Mouse (Mus musculus): ENCODE results near the gene Trp53rkb. TPM values are rescaled to one million over a fixed set of nuclear protein-coding genes. Genes with fewer than 3 reads are reported as not detected.
"Not testable (repeated sequence)": the region's sequence is repeated elsewhere in the genome, so short reads cannot be mapped to it uniquely, and the experiment has no call there.

Trp53rkb gene
- polyA plus RNA-seq, 1 experiment from 2014 or later = 10.0 TPM

DNA sequence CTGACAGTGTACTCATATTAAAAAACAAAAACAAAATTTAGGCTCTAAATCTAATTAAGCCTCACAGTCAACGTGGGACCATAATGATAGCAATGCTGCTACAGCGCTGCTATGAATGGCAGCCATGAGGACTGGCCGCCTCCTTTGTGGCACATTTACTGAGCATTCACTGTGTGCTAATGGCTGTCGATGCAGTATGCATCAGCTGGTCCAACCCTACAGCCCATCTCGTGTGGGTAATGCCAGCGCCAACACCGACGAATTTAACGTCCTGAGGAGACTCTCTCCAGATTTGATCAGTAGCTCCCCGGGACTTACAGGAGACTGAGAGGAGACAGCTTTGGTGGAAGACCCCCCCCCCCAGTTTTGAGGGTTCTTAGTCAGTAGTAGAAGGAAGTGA, 18.1 kb upstream of the Trp53rkb start:
- WGBS = 87% methylated on average over 10 of the region's 10 CpGs
- Histone ChIP-seq H3K27ac (no peak overlapping the region), H3K27me3 (no peaks in the 10 kb centered on the region), H3K36me3 (replicated peaks) (no peaks in the 10 kb centered on the region), H3K4me2 (no peak overlapping the region), H3K4me1 (no peaks in the 10 kb centered on the region), H3K4me3 (replicated peaks) (no peak overlapping the region), H3K9me3 (no peaks in the 10 kb centered on the region), H3K9ac (no peak overlapping the region)
- ATAC-seq (ENCODE audit: low FRiP score) = no peak

DNA sequence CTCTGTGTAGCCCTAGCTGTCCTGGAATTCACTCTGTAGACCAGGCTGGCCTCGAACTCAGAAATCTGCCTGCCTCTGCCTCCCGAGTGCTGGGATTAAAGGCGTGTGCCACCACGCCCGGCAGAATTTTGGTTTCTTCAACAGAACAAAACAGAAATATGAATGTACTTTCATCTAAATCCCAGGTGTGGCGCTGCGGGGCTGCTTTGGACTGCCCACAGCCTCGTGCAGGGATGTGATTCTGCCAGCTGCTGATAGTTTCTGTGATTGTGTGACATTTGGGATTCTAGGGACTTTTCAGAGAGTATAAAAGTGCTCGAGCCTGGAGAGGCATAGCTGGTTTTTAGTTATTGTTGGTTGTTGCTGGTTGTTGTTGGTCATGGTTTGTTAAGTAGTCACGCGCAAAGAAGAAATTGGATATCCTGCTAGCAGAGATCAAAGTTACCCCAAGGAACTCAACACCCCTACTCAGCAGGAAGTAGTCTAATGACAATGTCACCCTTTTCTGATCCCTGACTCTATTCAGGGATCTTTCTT, 16.9 kb upstream of the Trp53rkb start:
- Histone ChIP-seq H3K9ac (no peak overlapping the region), H3K27ac (no peak overlapping the region), H3K27me3 (0 out of 2 replicates have a peak, but pooled peaks cover under 1% of the 10 kb centered on the region), H3K4me2 (no peak overlapping the region), H3K4me3 (replicated peaks) (no peak overlapping the region), H3K9me3 (no peaks in the 10 kb centered on the region), H3K4me1 (0 out of 2 replicates have a peak, but pooled peaks cover 3% of the 10 kb centered on the region), H3K36me3 (replicated peaks) (no peaks in the 10 kb centered on the region)
- 77% methylated on average over 11 of the region's 11 CpGs for WGBS
- no peak for ATAC-seq (ENCODE audit: low FRiP score)

DNA sequence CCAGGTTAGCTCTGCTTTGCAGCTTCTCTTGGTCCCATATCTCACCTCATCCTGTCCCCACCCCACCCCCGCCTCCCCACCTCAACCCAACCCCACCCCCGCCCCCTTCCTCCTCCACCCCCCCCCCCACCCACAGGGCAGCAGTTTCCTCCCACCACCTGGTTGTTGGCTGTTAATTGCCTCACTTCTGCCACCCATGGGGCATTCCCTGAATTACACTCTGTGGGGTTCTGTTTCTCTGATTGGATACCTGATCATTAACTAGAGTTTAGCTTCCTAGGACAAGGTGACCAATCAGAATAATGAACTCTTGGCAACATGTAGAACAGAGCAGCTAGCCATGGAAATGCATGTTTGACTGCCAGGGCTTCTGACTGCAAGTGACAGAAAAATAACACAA, 16.1 kb upstream of the Trp53rkb start:
- Histone ChIP-seq H3K36me3 (replicated peaks) (no peaks in the 10 kb centered on the region), H3K4me3 (replicated peaks) (no peak overlapping the region), H3K27ac (no peak overlapping the region), H3K4me1 (peaks cover 5% of the 10 kb centered on the region; the same call in 1 of the 2 replicates), H3K9me3 (no peaks in the 10 kb centered on the region), H3K27me3 (0 out of 2 replicates have a peak, but pooled peaks cover 6% of the 10 kb centered on the region), H3K9ac (no peak overlapping the region), H3K4me2 (no peak overlapping the region)
- ATAC-seq (ENCODE audit: low FRiP score) = no peak
- 40% methylated on average over 2 of the region's 2 CpGs for WGBS

DNA sequence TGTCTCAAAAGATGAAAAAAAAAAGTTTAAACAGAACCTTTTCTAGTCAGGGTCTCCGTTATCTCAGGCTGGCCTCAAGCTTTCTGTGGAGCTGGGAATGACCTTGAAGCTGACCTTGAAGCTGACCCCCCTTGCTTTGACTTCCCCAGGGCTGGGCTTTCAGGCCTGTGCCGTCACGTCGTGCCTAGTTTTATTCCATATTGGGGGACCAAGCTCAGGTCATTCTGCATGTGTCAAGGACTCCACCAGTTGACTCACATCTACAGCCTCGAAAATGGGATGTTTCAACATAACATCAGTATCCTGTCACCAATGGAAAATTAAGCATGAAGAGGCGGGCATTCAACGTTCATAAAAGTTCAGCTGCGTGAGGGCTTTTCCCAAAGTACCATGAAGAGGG, 12.4 kb upstream of the Trp53rkb start:
- H3K4me3 ChIP-seq (replicated peaks) = no peak overlapping the region
- H3K4me2 ChIP-seq = no peak overlapping the region
- peaks cover 6% of the 10 kb centered on the region; the same call in 1 of the 2 replicates for H3K4me1 ChIP-seq
- H3K9me3 ChIP-seq = no peaks in the 10 kb centered on the region
- 82% methylated on average over 8 of the region's 8 CpGs for WGBS
- 0 out of 2 replicates have a peak, but pooled peaks cover 6% of the 10 kb centered on the region for H3K27me3 ChIP-seq
- H3K9ac ChIP-seq = no peak overlapping the region
- no peak for ATAC-seq (ENCODE audit: low FRiP score)
- no peak overlapping the region for H3K27ac ChIP-seq
- no peaks in the 10 kb centered on the region for H3K36me3 ChIP-seq (replicated peaks)

- 17% methylated on average over 9 of the region's 9 CpGs for WGBS
- H3K36me3 ChIP-seq (replicated peaks) = no peaks in the 10 kb centered on the region
- H3K4me1 ChIP-seq = peaks cover 16% of the 10 kb centered on the region
- no peak overlapping the region for H3K27ac ChIP-seq
- no peak overlapping the region for H3K4me2 ChIP-seq
- peak; percentile 51 for ATAC-seq (ENCODE audit: low FRiP score)
- no peak overlapping the region for H3K4me3 ChIP-seq (replicated peaks)
- H3K9ac ChIP-seq = no peak overlapping the region
- no peaks in the 10 kb centered on the region for H3K9me3 ChIP-seq
- 0 out of 2 replicates have a peak, but pooled peaks cover 6% of the 10 kb centered on the region for H3K27me3 ChIP-seq
Observed at GRCm38 (mm10) chr2:166780980-166781578, 11.3 kb upstream of the Trp53rkb start.

DNA sequence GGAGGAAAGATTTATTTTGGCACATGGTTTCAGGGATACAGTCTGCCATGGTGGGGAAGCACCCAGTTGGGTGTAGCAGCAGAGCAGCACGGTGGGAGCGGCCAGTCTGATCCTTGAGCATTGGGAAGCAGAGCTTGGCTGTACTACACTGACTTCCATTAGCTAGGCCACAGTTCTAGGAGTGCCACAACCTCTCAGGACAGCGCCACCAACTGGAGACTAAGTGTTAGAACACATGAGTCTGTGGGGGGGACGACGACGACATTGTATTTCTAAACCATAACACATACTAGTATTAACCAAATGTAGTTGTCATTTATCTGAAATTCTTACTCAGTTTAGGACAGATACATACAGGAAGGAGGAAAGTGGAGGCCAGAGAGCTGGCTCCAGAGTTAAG, 8.0 kb upstream of the Trp53rkb start:
- H3K27me3 ChIP-seq = 0 out of 2 replicates have a peak, but pooled peaks cover 9% of the 10 kb centered on the region
- no peak overlapping the region for H3K27ac ChIP-seq
- 82% methylated on average over 6 of the region's 6 CpGs for WGBS
- H3K4me3 ChIP-seq (replicated peaks) = no peak overlapping the region
- H3K4me2 ChIP-seq = no peak overlapping the region
- no peaks in the 10 kb centered on the region for H3K36me3 ChIP-seq (replicated peaks)
- peaks cover 23% of the 10 kb centered on the region for H3K4me1 ChIP-seq
- no peak for ATAC-seq (ENCODE audit: low FRiP score)
- H3K9ac ChIP-seq = no peak overlapping the region
- no peaks in the 10 kb centered on the region for H3K9me3 ChIP-seq

DNA sequence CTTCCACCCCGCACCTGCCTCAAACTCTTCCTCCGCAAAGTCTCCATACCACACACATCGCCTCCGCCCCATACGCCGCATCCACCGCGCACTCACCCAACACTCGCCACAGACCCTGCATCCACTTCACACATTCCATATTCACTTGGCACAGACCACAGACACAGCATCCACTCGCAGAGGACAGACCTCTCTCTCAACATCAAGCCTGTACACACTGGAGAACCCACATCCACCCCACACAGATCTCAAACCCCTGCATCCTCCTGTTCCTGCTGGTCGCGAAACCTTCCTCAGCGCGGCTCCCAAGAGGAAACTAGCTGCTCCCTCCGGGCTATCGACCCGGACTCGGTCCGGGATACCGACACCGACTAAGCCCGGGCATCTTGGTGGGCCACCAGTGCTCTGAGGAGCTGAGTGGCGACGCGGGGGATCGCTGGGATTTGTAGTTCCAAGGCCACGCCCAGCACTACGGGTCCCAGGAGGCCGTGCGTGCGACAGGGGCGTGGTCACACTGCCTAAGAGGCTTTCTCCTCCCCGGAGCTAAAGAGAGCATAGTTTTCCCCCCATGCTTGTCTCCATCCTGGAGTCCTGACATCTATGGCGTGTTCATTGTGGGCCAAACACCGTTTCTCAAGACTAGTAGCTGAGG, 5.9 kb upstream of the Trp53rkb start:
- Histone ChIP-seq H3K36me3 (replicated peaks) (no peaks in the 10 kb centered on the region), H3K27me3 (0 out of 2 replicates have a peak, but pooled peaks cover 3% of the 10 kb centered on the region), H3K9ac (peak overlapping the region; percentile 80), H3K27ac (no peak overlapping the region), H3K4me2 (peak overlapping the region; percentile 85), H3K9me3 (no peaks in the 10 kb centered on the region), H3K4me3 (replicated peaks) (peak overlapping the region; percentile 69), H3K4me1 (peaks cover 18% of the 10 kb centered on the region)
- under 1% methylated on average over 35 of the region's 35 CpGs for WGBS
- peak; percentile 96 for ATAC-seq (ENCODE audit: low FRiP score)

GRCm38 (mm10) chr2:166791738-166792137, 593 bp upstream of the Trp53rkb start:
- WGBS = 71% methylated on average over 5 of the region's 5 CpGs
- Histone ChIP-seq H3K4me2 (no peak overlapping the region), H3K4me3 (replicated peaks) (no peak overlapping the region), H3K27ac (peak overlapping the region; percentile 64), H3K27me3 (0 out of 2 replicates have a peak, but pooled peaks cover 3% of the 10 kb centered on the region), H3K4me1 (peaks cover 32% of the 10 kb centered on the region), H3K36me3 (replicated peaks) (peaks cover 10% of the 10 kb centered on the region), H3K9ac (no peak overlapping the region), H3K9me3 (no peaks in the 10 kb centered on the region)
- ATAC-seq (ENCODE audit: low FRiP score) = no peak

- Histone ChIP-seq H3K9ac (peak overlapping the region; percentile 81), H3K27ac (peak overlapping the region; percentile 64), H3K4me3 (replicated peaks) (peak overlapping the region; percentile 83), H3K36me3 (replicated peaks) (peaks cover 29% of the 10 kb centered on the region), H3K4me2 (peak overlapping the region; percentile 68), H3K4me1 (peaks cover 27% of the 10 kb centered on the region)
- WGBS = 1% methylated on average over 66 of the region's 76 CpGs
- peak; percentile 88 for ATAC-seq (ENCODE audit: low FRiP score)
- H3K27me3 ChIP-seq, H3K9me3 ChIP-seq: not testable (repeated sequence)
Observed at GRCm38 (mm10) chr2:166793542-166794214, 1.3 kb downstream of the Trp53rkb start.

DNA sequence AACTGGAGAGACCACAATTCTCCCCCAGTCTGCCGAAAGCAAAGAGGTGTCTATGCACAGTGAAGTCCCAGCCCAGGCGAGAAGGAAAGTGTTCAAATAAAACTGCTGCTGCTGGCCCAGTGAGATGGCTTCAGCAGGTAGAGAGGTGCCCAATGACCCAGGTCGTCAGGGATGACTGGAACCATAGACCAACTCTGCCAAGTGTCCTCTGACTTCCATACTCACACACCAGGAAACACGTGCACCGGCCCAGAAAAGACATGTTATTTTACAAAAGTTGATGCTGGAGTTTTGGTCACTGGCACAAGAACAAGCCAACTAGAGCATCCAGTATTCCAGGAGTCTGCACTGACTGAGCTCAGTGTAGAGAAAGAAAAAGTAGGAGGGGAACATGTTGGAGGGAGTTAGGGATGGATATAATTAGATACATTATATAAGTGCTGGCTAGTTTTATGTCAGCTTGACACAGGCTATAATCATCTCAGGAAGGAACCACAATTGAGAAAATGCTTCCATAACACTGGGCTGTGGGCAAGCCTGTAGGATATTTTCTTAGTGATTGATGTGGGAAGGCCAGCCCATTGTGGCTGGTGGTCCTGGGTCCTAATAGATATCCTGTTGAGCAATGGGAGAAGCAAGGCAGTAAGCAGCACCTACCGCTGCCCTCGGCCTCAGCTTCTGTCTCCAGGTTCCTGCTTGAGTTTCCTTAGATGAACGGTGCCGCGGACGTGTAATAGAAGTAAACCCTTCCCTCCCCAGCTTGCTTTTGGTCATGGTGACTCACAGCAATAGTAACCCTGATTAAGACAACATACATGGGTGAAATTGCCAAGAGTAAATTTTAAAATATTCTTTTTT, 7.5 kb downstream of the Trp53rkb start:
- H3K4me3 ChIP-seq (replicated peaks) = no peak overlapping the region
- H3K36me3 ChIP-seq (replicated peaks) = peaks cover 29% of the 10 kb centered on the region
- no peak overlapping the region for H3K4me2 ChIP-seq
- no peak overlapping the region for H3K9ac ChIP-seq
- no peaks in the 10 kb centered on the region for H3K9me3 ChIP-seq
- WGBS = 82% methylated on average over 11 of the region's 11 CpGs
- H3K27ac ChIP-seq = no peak overlapping the region
- H3K4me1 ChIP-seq = peaks cover 6% of the 10 kb centered on the region; the same call in 1 of the 2 replicates
- ATAC-seq (ENCODE audit: low FRiP score) = no peak
- H3K27me3 ChIP-seq = 0 out of 2 replicates have a peak, but pooled peaks cover 8% of the 10 kb centered on the region

- peaks cover 29% of the 10 kb centered on the region for H3K36me3 ChIP-seq (replicated peaks)
- no peaks in the 10 kb centered on the region for H3K9me3 ChIP-seq
- H3K27me3 ChIP-seq = 0 out of 2 replicates have a peak, but pooled peaks cover 8% of the 10 kb centered on the region
- 89% methylated on average over 7 of the region's 7 CpGs for WGBS
- no peak overlapping the region for H3K4me3 ChIP-seq (replicated peaks)
- H3K4me2 ChIP-seq = no peak overlapping the region
- no peak for ATAC-seq (ENCODE audit: low FRiP score)
- peaks cover 5% of the 10 kb centered on the region for H3K4me1 ChIP-seq
- H3K27ac ChIP-seq = no peak overlapping the region
- H3K9ac ChIP-seq = no peak overlapping the region
Observed at GRCm38 (mm10) chr2:166800473-166800857, 8.1 kb downstream of the Trp53rkb start.
